Mouse (Mus musculus) T-cell, adult 2 months (primary cell): ENCODE measurements around the gene Tceal7.
A peak's percentile ranks its signal among the peaks of the same experiment; 100 is the strongest.
"Not testable (repeated sequence)": the region's sequence is repeated elsewhere in the genome, so short reads cannot be mapped to it uniquely, and the experiment has no call there.

Source experiments
- DNase-seq: peaks from one replicate; pipeline ENCODE4 v3.0.0; 2022; ENCODE audit warnings: low spot score

Tceal7 gene

DNA sequence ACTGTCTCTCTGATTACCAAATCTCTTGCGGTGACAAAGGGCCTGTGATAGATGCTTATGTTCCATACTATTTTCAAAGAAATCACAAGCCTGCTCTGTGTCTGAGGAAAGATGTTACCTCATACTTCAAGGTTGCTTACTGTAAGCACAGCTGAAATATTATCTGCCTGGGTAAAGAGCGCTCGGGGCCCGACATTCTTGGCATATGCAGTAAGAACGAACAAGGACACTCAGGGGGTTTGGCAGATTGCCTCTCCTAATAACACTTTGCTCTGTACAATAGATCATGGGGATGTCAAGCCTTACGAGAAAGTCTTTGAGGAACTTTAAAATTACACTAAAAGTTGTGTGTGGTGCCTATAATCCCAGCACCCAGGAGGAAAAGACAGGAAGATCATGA lies 34.2 kb downstream of the Tceal7 start:
- no peak for DNase-seq

DNA sequence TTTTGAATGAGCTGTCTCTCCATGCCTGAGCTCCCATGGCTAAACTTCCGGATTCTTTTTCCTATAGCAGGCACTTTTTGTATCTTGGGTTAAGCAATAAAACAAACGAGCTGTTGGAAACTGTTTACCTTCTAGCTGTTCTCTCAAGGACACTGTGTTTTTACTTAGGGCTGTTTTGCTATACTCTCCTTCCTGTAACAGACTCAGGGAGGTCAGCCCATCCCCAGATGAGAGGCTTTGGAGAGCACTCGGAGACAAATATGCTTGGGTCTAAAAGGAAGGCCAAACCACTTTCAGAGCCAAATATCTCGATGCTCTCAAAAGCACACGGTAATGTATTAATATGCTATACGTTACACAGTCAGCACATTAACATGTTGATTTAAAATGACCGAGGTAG lies 35.1 kb downstream of the Tceal7 start:
- no peak for DNase-seq

GRCm38 (mm10) chrX:136252023-136252729 lies 37.6 kb downstream of the Tceal7 start:
- DNase-seq, result no peak

GRCm38 (mm10) chrX:136267720-136268119 lies 53.1 kb downstream of the Tceal7 start:
- no peak for DNase-seq

DNA sequence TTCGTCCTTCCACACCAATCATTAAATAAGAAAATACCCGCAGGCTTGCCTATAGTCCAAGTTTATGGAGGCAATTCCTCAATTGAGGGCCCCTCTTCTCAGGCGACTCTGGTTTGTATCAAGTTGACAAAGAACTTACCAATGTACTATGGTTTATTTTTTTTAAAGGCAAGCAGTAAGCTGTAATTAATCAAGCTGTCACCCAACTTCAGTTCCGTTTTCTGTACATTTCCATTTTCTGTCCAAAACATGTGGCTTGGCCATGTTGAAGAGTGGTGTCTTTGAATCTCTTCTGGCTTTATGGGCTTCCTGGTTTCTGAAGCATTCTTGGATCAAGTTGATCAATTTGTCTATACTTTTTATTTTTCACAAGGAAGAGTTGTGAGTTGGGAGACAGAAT lies 53.6 kb downstream of the Tceal7 start:
- no peak for DNase-seq

DNA sequence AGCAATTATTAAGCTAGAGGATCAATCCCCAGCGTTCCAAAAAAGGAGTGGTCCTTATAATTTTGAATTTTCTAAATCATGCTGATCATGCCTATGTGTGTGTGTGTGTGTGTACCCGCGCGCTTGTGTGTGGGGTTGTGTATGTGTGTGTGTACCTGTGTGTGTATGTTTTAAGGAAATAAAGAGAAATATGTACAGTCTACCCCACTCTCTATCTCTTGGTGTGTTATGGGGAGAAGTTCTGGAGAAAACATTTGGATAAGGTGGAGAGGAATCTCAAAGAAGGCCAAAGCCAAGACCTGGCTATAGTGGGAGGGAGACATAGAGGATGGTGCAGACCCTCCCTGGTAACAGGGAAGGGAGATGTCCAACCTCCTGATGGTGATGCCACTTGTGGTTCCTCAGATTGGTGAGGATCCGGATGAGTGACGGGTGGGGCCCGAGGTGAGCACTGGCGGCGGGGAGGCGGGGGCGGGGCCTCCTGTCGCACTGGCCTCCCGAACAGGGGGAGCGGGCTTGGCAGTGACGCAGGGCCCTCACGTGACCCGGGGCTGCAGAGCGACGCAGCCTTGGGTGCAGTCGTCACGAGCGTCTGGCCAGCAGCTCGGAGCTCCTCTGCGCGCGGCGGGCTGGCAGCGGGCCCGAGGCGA lies 55.3 kb downstream of the Tceal7 start, which contains the start of gene Bex3:
Gene Bex3 (plus strand): TSS at position 511 of the 650 bp plus-strand sequence.
- DNase-seq, result peak; percentile 67

DNA sequence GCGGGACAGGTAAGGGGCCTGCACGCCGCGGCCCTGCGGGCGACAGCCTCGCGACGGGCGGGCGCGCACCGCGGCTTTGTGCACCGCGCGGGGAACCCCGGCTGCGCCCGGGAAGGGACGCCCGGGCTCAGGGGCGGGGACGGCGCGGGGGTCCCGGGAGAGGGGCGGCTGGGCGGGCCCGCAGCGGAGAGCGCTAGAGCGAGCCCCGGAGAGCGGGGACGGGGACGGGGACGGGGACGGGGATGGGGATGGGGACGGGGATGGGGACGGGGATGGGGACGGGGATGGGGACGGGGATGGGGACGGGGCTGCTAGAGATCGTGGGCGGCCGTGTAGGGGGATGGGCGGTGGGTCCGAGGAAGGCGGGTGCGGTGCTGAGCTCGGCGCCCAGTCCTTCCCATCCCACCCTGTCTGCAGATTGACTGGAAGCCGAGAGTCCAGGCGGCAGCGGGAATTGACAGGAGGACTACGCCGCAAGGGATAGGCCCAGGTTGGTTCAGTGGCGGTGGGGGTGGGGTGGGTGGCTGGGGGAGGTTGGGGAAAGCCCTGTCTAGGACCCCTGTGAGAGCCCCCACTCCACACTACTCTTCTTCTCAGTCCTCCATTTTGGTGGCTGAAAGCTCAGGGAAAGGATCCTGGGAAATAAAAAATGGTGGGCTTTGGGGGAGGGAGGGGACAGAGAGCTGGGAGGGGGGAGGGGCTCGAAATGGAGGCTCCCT lies 56.0 kb downstream of the Tceal7 start:
- DNase-seq, result not testable (repeated sequence)

- no peak for DNase-seq
Measured at GRCm38 (mm10) chrX:136274542-136274941, 60.0 kb downstream of the Tceal7 start.

GRCm38 (mm10) chrX:136275386-136275785 lies 60.8 kb downstream of the Tceal7 start:
- no peak for DNase-seq
